Mouse (Mus musculus): ENCODE measurements around the gene Slc5a5.

DNA sequence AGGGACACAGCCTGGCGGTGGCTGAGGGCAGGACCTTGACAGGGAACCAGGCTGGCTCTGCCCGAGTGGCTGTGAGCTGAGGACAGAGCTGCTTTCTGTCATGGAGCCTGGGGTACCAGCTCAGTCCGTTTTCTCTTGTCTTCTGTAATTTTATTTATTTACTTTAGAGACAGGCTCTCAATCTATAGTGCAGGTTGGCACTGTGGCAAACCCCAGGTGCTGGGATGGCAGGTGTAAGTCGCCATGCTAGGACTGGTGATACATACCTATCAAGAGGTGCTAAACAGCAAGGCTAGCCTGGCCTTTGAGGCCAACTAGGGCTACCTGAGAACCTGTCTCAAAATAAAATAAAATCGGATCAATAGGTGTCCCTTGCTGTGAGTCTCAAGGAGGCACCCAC lies 36.5 kb downstream of the Slc5a5 start:
- TF ChIP-seq CTCF (IDR thresholded peaks at IDR 0.05; ENCODE audit: borderline replicate concordance, control insufficient read depth, extremely low read depth, insufficient read depth, low read length, poor library complexity) (no peak), POLR2A (IDR thresholded peaks at IDR 0.05; ENCODE audit: control insufficient read depth, extremely low read depth, insufficient read depth, low read length, poor library complexity) (no peak)

All from thymus, adult 2 months (tissue).